Mouse (Mus musculus): ENCODE results near the gene Clec18a.

DNA sequence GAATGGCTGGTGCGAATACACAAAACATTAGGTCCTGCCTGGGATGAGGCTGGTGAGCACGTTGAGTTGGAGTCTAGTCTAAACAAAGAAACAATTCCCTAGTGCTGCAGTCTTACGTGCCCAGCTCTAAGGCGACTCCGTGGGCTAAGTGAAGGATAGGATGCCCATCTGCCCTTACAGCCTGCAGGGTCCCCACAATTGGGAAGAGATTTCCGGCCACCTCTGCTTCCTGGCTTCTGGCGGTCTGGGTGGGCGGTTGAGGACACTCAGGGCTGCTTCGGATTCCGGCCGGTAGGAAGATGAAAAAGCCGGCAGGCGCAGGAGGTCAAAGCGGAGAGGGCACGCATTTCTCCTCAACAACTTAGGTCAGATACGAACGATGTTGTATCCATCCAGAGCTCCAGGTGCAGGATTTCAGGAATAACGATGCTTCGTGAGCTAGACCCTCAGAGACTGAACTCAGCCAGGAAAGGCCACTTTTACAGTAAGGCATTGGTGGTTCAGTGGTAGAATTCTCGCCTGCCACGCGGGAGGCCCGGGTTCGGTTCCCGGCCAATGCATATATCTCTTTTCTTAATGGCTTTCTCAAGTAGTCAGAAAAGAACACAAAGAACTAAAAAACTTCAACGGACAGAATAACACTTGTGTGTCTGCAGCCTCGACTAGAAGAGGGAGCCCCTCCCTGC lies 30.0 kb downstream of the Clec18a start:
- no peak for TF ChIP-seq CTCF (IDR thresholded peaks at IDR 0.05; ENCODE audit: low read depth)
- no peak for TF ChIP-seq EP300 (IDR thresholded peaks at IDR 0.05; ENCODE audit: low read depth)
